Mouse (Mus musculus): Measurements from ENCODE around the gene Syngr1.
A peak's percentile ranks its signal among the peaks of the same experiment; 100 is the strongest.

Syngr1 gene

GRCm38 (mm10) chr15:80091121-80091955 is at the start of gene Syngr1, which contains the start of gene Rpl3:
Syngr1 (plus strand) TSS chr15:80091334.
Rpl3 (minus strand) TSS chr15:80091868.
- DNase-seq (ENCODE audit: low read depth), result no peak

- DNase-seq (ENCODE audit: low read depth), result no peak
Measured at GRCm38 (mm10) chr15:80042152-80042551, 49.0 kb upstream of the Syngr1 start.

GRCm38 (mm10) chr15:80044249-80044648 is 46.9 kb upstream of the Syngr1 start:
- DNase-seq (ENCODE audit: low read depth), result no peak

- DNase-seq (ENCODE audit: low read depth), result peak; percentile 30
Measured at GRCm38 (mm10) chr15:80045749-80046148, 45.4 kb upstream of the Syngr1 start.

- DNase-seq (ENCODE audit: low read depth), result no peak
Measured at GRCm38 (mm10) chr15:80047242-80047641, 43.9 kb upstream of the Syngr1 start.

- DNase-seq (ENCODE audit: low read depth), result no peak
Measured at GRCm38 (mm10) chr15:80047973-80048372, 43.2 kb upstream of the Syngr1 start.

GRCm38 (mm10) chr15:80050093-80050492 is 41.0 kb upstream of the Syngr1 start:
- no peak for DNase-seq (ENCODE audit: low read depth)

- DNase-seq (ENCODE audit: low read depth), result no peak
Measured at GRCm38 (mm10) chr15:80051092-80051761, 39.9 kb upstream of the Syngr1 start.

- no peak for DNase-seq (ENCODE audit: low read depth)
Measured at GRCm38 (mm10) chr15:80051782-80052181, 39.4 kb upstream of the Syngr1 start.

GRCm38 (mm10) chr15:80053381-80054033 is 37.6 kb upstream of the Syngr1 start:
- no peak for DNase-seq (ENCODE audit: low read depth)

- DNase-seq (ENCODE audit: low read depth), result peak; percentile 74
Measured at GRCm38 (mm10) chr15:80054034-80054710, 37.0 kb upstream of the Syngr1 start.

- DNase-seq (ENCODE audit: low read depth), result no peak
Measured at GRCm38 (mm10) chr15:80058151-80058550, 33.0 kb upstream of the Syngr1 start.

- no peak for DNase-seq (ENCODE audit: low read depth)
Measured at GRCm38 (mm10) chr15:80059606-80060005, 31.5 kb upstream of the Syngr1 start.

GRCm38 (mm10) chr15:80060356-80061070 is 30.6 kb upstream of the Syngr1 start:
- no peak for DNase-seq (ENCODE audit: low read depth)

- DNase-seq (ENCODE audit: low read depth), result peak; percentile 52
Measured at GRCm38 (mm10) chr15:80061071-80061550, 30.0 kb upstream of the Syngr1 start.

- DNase-seq (ENCODE audit: low read depth), result no peak
Measured at GRCm38 (mm10) chr15:80062339-80062738, 28.8 kb upstream of the Syngr1 start.

- peak; percentile 58 for DNase-seq (ENCODE audit: low read depth)
Measured at GRCm38 (mm10) chr15:80062821-80063220, 28.3 kb upstream of the Syngr1 start.

GRCm38 (mm10) chr15:80064965-80065364 is 26.2 kb upstream of the Syngr1 start:
- DNase-seq (ENCODE audit: low read depth), result no peak

- peak; percentile 48 for DNase-seq (ENCODE audit: low read depth)
Measured at GRCm38 (mm10) chr15:80065414-80065813, 25.7 kb upstream of the Syngr1 start.

- peak; percentile 49 for DNase-seq (ENCODE audit: low read depth)
Measured at GRCm38 (mm10) chr15:80066538-80066937, 24.6 kb upstream of the Syngr1 start.

- no peak for DNase-seq (ENCODE audit: low read depth)
Measured at GRCm38 (mm10) chr15:80069171-80069570, 22.0 kb upstream of the Syngr1 start.
